Mouse (Mus musculus) CD8-positive naive resting alpha-beta T cell, adult 2 months (primary cell): ENCODE measurements around the gene Prelp.

Experiments used
- DNase-seq, 2 experiments: peaks; one replicate each; pipeline ENCODE4 v3.0.0; 2022; ENCODE audit warnings: low read depth in 2 of 2, low spot score in 2 of 2

Prelp gene

DNA sequence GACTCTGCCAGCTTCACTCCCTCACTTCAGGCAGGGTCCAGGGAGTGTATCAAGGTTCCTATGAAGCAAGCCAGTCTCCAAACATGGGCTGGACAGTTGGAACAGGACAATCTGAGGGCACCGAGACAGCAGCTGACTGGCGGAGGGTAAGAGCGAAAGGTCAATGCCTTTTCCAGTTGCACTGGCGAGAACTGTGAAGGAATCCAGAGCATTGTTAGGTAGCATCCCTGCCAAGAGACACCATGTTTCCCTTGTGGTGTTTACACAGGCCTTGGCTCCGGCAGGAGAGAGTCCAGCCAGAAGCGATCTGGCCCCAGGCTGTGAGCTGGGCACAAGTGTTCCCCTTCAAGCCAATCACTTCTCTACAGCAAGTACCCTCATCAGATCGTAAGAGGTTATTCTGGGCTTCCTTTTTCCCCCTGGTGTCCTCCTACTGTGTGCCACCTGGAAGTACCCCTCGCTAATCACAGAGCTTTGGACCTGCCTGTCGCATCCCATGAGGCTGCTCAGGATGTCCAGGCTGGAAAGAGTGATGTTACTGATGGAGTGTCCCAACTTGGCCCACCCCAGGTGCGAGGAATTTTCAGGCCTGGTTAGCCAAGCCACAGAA, 13.2 kb upstream of the Prelp start:
- DNase-seq = no peak

DNA sequence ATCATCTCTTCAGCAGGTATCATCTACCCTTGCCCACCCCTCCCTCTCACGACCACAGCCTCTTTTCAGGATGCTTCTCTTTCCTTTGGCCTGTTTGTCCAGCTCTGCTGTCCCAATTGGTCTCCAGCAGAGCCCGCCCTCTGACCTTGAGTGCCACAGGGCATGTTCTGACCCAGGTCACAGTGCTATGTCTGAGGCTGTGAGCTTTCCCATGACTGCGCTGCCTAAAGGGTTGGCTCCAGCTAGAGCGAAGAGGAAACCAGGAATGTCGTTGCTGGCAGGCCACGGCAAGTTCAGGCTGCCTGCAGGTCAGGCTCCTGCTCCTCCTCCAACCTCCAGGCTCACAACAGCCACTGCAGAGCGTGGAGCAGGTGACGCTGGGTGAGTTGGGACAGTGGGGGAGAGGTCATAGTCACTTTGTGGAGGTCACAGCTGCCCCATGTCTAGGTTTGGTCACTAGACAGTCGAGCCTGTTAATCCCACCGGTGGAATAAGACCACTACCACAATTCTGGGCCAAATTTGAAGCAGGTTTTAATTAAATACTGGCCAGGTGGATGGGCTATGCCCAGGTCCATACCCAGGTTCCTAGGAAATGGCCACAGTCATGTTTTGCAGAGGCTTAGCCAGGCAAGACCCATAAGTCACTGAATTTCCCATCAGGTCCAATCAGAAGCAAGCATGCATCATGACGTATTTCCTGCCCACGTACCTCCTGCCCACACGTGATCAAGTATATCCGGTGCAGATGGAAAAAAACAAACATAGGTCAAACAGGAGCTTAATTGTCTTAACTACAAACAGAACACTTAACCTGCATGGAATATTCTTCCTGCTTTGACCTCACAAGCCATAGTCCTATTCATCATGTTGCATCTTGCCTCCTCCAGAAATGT, 12.3 kb upstream of the Prelp start:
- DNase-seq = no peak

DNA sequence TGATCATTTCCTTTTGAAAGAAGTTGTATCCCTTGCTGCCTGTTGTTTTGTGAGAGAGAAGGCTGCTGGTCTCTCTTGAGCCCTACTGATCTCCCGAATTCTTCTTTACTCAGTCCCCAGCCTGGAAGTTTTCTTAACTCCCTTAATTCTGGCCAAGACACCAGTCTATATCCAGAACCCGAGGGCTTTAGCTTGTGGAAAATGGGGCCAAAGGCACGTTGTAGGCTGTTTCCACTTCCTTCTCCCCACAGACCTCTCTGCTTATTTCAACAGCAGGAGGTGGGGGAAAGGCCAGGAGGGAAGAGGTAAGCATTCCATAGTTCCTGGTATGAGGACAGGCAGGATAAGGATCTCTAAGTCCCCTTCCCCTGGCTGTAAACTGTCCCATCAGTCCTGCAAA, 8.8 kb upstream of the Prelp start:
- no peak for DNase-seq

DNA sequence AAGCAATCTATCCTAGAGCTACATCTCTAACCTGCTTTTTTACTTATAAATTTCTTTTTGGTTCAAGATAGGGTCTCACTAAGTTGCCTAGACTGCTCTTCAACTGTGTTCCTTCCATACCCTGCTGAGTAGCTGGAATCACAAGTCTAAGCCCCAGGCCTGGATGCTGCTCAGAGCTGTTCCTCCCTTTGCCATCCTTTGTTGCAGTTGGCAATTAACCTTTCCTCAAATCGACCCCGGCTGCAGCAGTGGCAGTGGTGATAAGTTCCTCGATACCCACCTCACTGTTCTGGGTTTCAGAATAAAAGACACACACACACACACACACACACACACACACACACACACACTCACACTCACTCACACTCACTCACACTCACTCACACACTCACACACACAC, 4.0 kb upstream of the Prelp start:
- DNase-seq = no peak

DNA sequence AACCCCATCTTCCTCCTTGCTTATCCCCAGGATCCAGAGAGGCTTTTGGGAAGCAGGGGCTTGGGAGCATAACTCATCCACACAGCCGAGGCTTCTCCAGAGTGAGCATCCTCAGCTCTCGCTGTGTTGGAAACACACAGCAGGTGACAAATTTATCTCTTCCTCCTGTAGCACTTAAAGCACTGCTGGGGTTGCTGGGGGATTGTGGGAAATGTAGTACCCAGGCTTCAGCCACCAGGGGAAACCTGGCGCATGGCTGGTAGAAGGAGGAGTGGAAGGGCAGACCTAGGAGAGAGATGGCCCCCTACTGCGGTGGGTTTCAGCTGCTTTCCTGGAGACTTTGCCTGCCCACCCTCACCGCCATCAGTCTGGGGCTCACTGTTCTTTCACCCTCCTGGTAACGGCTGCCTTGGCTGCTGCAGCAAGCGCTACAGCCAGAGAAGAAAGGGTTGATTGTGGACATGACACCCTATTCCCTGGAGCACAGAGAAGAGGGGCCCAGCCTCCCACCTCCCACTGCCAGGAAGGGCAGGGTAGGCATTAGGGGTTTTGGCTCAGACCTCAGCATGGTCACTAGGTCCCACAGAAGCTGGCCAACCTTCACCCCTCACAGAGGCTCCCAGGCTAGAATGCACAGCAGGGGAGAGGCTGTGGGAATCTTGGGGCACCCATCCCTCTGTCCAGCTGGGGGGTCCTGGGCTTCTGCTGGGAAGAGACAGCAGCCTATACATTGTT, 3.1 kb upstream of the Prelp start:
- no peak for DNase-seq

DNA sequence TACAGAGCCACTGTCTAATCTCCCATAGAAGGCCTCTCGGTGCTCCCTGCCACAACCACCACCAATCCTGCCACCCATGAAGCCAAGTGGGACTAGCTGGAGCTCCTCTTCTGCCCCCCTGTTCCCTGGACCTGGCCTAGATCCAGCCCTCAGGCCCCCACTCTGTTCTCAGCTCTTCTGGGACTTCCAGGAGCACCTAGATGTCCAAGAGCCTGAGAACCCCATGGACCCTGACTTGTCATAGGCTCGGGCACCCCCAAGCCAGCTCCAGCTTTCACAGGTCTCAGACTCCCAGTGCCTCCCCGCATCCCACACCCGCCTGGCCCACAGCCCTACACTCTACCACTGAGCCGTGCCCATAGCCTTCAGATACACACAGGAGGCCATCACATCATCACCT, 1.9 kb upstream of the Prelp start:
- DNase-seq = no peak

DNA sequence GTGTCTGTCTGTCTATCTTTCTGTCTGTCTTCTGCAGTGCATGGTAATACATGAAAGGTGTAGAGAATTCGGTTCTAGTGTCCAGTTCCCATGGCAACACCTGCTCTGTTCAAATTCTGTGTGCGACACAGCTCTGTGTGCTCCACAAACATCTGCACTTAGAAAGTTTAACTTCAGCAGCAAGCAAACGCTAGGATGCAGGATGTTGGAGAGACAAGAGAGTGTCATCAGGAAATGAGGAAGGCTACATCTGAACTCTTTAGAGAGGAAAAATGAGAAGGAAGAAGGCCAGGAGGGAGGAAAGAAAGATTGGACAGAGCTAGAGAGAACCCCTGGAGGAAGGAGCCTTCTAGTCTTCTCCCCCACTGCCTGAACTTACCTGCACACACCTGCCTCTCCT, 338 bp downstream of the Prelp start:
- no peak for DNase-seq

DNA sequence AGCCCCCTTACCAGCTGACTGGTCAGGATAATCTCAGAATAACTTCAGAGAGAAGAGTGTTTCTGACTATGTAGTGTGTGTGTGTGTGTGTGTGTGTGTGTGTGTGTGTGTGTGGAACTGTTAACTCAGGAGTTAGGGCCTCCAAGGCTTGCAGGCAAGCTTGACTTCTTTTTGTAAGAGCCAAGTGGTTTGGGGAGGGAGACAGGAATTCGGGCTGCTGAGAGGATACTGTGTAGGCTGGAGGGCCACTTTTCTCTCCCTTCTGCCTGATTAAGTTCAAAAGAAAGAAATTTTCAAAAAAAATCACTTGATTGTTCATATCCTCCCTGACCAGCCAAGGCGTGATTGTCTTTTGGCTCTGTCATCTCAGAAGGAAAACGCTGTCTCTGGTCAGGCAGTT, 813 bp downstream of the Prelp start:
- no peak for DNase-seq

DNA sequence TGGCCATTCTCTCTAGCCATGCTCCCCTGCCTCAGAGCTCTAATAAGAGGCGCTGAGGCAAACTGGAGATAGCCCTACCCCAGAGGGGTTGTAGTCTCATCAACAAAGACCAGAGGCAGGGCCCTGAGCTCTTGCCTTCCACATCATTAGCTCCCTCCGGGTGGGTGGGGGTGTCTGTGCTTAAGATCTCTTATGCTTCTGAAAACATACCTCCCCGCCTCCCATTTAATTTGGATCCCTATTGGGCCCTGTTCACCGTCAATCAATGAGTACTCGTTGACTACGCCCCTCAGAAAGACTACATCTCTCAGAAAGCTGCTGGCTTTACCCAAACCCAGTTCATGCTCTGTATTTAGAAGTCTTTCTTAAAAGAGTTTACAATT, 3.1 kb downstream of the Prelp start:
- DNase-seq = no peak

DNA sequence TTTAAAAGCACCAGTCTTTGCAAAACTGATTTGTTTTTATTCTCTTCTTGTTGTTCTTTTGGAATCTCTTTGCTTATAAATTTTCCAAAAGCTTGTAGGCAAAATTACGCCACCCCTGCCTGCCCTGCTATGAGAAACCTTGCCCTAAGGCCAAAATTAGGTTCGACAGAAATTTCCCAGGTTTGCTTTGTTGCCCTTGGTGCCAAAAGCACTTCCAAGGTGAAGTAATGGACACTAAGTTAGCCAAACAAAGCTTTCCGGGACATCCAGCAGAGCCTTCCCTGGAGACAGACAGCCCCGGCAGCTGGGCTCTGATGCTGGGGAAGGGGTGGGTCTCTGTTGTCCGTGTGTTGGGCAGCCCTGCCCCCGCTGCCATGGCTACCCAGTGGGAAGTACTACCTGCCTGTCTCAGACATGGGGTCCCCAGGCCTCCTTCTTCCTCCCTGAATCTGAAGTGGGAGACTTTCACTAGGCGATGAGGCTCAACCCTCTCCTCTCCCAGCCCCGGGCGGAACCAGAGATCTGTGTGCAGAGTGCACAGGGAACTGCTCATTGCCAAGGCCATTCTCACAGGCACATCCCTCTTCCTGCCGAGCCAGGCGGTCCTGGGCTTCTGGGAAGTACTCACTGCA, 3.6 kb downstream of the Prelp start:
- DNase-seq = no peak

DNA sequence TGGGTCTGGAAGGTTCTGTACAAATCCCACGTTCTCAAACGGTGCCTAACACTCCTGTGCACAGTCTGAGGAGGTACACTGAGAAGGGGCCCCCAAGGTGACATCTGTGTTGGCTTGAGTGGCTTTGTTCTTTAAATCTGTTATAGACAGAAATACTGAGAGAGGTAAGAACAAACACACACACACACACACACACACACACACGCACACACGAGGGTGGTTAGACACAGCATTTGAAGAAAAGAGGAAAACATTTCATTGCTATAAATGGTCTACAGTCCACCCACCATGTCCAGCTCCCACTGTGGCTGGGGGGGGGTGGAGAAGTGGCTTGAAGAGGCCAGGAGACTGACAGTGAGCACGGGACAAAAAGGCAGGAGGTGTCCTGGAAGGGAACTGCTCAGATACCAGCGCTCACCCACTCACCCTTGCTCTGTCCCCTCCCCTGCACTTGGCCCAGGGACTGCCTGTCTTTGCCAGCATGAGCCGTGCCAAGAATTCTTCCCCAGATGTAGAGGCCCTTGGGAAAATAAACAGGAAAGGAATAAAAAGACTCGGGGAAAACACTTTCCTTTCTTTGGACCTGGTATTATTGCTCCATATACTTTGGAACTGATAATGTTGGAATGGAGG, 5.4 kb downstream of the Prelp start:
- no peak for DNase-seq

DNA sequence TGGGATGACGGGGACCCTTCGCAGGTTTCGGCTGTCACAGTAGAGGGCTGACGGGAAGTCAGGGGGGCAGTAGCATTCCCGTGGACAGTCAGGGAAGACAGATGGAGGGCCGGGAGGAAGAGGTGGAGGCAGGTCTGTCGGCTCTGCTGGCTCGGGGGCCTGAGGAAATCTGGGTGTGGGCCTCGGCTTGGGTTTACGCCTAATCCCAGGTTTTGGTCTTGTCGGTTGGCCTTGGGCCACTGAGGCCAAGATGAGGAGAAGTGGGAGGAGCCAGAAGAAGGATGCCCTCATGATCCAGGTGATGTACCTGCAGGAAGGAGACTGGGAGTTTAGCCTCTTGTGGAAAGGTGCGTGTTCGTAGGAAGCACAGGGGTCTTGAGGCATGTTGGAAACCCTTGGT, 6.1 kb downstream of the Prelp start:
- DNase-seq = no peak

DNA sequence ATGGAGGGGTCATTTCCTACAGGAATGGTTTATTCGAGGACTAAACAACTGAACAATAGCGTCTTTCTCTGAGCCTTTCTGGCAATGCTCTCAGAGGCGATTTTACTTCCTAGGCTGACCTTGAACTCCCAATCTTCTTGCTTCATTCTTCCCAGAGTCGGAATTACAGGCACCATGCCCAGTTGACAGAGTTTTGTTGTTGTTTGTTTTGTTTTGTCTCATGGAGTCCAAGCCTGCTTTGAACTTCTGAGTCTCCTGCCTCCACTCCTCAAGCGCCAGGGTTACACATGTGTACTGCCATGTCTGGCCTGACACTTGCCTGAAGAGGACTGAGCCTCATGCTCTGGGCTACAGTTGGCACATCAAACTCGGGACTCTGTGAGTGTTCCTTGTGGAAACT, 8.2 kb downstream of the Prelp start:
- no peak for DNase-seq

DNA sequence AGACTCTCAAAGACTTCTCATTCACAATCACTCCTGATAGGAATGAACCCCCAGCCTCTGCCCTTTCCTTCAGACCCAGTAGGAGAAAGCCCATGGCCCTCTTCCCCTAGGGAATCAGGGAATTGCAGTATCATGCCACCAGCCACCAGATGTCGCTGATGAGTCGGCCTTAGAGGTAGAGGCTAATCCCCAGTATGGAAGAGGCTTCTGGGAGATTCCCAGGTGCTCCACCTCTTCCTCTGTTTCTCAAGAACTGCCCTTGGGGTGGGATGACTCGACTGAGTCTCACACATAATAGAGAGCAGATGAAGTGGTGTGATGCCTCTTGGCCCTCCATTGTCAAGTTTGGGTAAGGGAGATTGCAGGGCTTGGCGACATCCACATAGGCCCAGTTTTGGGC, 9.8 kb downstream of the Prelp start:
- peak in 1 of 2 experiments; percentile 29 for DNase-seq

DNA sequence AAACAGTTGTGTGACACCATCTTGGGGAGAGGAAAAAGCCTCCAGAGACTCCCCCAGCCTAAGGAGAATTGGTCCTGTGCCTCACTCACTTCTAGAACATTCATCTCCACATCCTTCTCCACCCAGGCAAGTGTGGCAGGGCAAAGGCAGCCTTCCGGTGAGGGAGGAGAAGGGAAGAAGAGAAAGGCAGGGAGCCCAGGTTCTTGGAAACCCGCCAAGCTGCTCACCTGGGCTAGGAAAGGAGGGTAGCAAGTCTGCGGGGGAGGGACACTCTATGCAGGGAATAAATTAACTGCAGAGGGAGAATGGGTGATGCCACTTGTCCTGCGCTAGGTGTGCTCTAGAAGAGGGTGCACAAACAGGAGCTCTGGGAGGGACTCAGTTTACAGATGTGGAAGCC, 10.2 kb downstream of the Prelp start:
- DNase-seq = no peak

DNA sequence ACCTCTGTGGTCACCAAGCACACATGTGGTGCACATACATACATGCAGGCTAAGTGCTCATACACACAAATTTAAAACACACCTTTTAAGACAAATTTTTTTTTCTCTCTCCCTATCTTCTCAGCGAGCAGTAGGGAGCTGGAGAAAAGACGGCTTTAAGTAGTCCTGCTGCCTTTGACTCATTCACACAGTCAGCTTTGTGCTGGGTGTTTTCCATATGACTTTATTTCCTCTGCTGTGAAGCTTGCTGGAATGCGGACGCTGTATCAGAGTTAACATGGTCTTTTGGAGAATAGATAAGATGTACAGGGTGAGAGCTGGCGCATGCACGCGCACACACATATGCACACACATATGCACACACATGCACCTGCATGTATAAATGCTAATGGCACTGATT, 11.1 kb downstream of the Prelp start:
- no peak for DNase-seq

DNA sequence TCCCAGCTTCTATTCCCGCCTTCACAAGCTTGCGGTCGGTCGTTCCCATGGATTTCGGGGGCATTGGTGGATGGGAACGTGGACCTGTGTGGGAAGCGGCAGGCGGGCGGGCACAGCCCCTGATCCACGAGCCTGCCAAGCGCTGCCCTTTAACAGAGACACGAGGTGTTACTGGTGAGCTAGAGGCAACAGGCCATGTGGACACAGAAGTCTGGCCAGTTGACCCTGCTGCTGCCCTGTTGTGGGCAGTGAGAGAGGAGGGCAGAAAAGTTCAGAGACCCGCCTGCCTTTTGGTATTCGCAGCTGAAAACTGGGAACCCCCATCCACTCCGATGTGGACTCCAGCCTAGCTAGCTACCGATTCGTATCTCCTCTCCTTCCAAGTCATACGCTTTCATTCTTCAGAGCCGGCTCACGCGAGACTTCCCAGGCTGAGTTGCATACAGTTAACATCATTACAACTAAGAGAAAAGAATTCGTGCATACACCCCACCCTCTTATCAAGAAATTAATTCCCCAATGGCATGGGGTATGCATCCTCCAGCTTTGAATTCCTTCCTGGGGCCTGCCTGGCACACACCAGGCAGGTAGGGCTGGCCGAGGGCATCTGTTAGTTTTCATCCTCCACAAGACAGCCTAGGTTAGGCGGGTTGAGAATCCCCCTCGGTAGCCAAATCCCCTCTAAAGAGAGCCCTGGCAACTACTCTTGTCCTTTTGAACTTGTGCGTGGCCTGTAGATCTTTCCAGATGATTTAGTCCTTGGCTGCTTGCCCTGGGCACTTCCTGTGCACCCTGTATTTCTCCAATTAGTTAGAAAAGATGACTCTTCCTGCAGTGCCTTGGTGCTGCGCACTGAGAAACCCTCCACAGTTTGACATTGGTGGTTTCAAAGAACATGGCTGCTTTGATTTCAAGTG, 12.3 kb downstream of the Prelp start:
- DNase-seq = no peak

DNA sequence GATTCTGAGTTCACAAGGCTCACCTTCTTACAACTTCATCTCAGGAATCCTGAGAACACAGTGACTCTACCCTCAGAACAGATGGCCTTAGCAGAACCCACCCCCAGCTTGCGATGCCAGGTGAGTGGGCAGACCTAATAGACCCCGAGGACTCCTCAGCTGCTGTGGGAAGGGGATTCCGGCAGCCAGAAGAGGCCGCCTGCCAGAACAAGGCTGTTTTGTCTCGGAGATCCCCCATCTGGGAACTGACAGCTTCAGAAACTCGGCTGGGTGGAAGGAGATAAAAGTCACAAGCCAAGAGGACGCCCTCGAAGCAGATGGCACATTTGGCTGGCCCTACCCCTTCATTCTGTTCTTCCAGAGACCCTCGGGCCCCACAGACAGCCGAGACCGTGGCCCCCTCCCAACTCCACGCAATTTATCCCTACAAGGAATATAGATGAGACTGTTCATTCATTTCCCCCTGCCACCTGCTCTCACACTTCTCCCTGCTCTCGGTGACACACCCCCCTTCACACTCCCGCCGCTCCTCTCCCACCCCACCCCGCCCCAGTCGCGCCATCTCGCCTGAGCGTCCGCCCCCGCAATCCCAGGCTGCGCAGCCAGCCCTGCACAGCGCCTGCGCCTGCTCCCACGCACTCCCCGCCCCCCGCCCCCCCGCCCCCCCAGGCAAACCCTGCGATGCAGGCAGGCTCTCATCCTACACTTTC, 13.1 kb downstream of the Prelp start, which contains the start of gene Optc:
Gene Optc, minus strand, starts transcription at position 51 of the 710 bp plus-strand sequence.
- DNase-seq = no peak

DNA sequence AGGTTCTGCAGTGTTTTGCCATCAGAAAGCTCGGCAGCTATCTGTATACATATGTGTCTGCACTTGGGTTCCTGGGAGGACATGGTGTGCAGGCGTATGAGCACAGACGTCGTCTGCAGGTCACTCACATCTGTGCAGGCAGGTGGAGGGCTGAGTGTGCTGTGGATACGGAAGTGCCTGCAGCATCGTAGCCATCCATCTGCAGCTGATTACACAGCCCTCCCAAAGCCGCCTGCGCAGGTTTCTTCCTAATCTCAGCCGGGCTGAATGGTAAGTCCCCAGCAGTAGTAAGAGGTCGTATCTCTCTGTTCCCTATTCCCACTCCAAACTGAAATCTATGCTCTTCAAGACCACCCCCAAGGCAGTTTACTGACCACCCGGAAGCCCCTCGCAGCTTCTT, 14.8 kb downstream of the Prelp start:
- DNase-seq = no peak

DNA sequence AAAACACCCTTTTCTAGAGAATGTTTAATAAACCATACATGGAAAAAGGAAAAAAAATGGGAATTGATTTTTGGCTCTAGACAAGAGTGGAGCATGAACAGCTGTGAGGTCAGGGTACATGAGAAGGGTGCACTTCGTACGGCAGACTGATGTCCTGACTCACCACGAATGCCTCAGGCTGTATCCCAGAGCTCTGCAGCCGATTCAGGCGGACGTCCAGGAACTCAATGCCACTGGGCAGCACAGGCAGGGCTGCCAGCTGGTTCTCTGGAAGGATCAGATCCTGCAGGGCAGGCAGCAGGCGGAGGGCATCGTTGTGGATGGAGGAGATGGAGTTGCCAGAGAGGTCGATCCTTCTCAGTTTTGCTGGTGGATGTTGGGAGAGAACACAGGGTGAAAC, 20.4 kb downstream of the Prelp start:
- no peak for DNase-seq
